Mouse (Mus musculus): ENCODE results near the gene Arhgef12.
A peak's percentile ranks its signal among the peaks of the same experiment; 100 is the strongest.
"Not testable (repeated sequence)": the region's sequence is repeated elsewhere in the genome, so short reads cannot be mapped to it uniquely, and the experiment has no call there.

Arhgef12 gene

DNA sequence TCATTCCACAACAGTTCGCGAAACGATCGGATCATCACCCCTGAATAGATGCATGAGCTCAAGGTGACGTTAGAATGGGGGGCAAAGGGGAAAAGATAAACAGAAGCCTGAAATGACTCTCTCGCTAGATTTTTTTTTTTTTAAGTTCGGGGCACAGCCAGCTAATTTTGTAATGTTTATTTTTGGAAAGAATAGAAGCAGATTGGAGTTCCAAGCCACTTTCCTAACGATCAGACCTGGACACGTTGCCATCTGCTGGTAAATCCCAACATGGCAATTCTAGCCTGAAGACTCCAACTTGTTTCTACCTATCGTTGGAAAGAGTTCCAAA, at the start of gene Arhgef12:
TSS of gene Arhgef12 (minus strand) at position 53 of the 331 bp plus-strand sequence.
- no peak for DNase-seq (ENCODE audit: low read depth in 2 of 2, low spot score in 2 of 2)

DNA sequence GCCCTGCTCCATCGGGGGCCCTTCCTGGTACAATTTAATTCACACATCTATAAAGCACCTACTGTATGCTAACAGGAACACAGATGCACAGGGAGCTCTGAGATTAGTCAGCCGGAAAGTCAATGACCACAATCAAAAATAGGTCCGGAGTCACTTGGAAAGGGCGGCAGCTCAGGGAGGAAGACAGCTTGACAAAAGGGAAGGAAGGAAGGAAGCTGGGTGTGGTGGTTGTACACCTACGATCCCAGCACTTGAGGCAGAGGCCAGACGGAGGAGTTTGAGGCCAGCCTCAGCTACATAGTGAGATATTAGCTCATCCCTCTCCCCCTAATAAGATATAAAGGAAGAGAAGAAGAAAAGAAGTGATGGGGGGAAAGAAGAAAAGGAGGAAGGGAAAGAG, 48.9 kb upstream of the Arhgef12 start:
- no peak for DNase-seq (ENCODE audit: low read depth in 2 of 2, low spot score in 2 of 2)

DNA sequence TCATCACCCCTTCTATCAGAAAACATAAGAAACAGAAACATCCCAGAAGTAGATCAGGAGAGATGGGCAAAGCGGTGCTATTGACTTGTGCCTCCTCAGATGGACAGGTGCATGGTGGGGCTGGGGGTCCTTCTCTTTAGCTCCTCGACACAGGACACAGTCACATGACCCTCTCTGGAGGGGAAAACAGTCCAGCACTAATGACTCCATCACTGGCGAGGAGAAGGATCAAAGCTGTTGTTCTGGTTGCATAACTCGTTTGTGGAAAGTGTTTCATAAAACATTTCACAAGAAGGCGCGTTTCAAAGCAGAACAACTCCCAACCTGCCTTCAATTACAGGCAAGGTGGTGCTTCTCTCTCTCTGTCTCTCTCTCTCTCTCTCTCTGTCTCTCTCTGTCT, 44.7 kb upstream of the Arhgef12 start:
- DNase-seq (ENCODE audit: low read depth in 2 of 2, low spot score in 2 of 2), result no peak

DNA sequence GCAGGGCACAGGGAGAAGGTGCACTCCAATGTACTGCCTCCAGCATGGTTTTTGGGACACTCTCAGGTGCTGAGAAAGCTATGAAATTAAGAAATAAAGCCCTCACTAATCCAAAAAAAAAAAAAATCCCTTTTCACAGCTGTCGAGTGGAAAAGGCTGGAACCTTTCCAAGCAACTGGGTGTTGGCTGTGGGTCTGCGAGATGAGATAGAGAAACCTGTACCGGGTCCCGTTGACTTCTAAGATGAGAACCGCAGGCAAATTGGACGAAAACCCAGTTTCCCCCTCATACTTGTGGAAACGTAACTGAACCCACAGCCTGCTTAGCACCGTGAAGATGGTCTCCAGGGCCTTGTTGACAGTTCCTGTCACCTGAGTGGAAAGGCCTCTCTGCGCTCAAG, 43.9 kb upstream of the Arhgef12 start:
- no peak for DNase-seq (ENCODE audit: low read depth in 2 of 2, low spot score in 2 of 2)

DNA sequence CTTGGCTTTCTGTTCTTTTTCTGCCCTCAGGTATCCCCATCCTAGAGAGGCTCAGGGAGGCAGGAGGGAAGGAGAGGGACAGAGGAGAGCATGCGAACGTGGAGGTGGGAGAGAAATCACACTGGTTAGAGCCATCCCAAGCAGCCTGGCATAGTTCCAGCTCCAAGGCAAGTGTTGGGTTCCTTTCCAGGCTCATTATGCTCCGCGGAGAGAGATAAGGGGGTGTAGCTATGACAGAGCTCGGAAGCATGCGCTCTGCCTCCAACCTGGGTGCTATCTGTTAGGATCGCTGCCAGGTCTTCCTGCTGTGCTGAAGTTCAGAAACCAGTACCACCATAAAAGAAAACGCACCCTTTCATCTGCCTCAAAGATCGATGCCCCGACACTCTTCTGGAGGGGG, 43.0 kb upstream of the Arhgef12 start:
- DNase-seq (ENCODE audit: low read depth in 2 of 2, low spot score in 2 of 2), result no peak

DNA sequence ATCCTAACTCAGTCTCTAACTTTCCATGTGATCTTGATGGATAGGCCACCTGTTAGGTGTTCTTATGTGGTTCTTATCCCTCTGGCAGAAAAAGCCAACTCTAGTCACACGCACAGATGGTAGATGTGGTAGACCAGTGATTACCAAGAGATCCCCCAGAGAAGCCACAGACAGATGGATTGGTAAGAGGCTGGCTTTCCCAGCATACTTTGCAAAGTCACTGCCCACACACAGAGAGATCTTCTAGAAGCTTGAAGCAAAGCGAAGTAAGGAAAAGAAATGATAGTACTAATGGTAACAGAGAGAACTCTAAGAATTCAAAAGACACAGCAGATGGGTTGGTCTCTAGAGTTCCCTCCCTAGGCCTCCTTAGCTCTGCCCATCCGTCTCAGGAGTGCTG, 42.5 kb upstream of the Arhgef12 start:
- DNase-seq (ENCODE audit: low read depth in 2 of 2, low spot score in 2 of 2), result no peak

DNA sequence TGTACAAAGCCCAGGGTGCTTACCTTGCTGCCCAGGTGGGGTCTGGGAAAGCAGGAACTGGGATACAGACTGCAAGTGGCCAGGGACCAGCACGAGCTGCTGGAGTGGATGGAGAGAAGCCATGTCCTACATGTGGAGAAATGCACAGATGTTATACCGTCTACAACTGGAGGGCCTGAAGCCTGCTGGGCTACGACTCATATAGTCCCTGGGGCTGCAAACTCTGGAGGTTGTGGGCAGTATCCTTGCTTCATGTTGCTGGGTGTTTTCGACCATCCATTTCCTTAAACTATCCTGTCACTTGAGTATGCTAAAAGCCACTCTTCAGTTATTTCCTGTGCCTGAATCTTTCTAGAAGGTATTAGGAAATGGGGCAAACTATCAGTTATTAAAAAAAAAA, 38.2 kb upstream of the Arhgef12 start:
- DNase-seq (ENCODE audit: low read depth in 2 of 2, low spot score in 2 of 2), result no peak

DNA sequence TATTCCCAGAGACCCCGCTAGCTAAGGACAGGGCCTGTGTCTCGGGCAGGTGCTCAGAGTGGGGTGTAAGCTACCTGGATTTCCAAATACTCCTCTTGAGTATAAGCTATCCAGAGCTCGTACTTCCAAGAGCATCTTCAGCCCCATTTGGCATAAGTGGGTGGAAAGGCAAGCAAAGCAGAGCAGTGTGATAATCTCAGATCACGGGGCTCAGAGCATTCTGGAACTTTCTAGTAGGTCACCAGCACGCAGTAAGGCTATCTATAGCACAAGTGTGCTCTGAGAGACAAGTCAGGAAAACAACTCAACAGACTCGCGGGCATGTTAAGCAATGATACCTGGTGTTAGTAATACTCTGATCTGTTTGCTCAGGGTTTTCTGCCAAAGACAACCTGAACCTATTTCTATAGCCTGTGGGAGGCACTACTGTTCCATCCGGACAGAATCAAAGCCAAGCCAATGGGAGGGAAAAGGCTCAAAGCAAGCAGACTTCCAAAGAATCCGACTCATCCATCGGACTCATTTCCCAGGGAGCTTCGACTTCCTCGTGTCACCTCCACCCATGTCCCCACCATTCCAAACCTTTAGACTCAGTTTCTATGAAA, 37.3 kb upstream of the Arhgef12 start:
- DNase-seq (ENCODE audit: low read depth in 2 of 2, low spot score in 2 of 2), result no peak

DNA sequence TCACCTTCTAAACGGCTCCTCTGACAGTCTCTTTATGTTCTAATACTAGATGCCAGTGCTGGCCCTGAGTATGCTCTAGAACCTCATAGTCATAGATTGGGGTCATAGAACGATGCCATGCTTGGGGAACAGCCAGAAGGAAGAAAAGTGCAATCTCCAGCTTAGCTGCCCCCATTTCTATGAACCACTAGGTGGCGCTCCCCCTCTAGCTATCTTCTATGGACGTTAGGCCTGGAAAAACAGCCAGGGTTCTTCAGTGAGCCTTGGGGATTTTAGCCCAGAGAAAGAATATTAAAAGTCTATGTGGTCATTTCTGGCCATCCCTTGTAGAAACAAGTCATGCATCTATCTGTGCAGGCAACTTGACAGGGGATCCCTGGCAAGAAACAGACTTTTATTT, 34.8 kb upstream of the Arhgef12 start:
- DNase-seq (ENCODE audit: low read depth in 2 of 2, low spot score in 2 of 2), result peak; percentile 3 to 23

DNA sequence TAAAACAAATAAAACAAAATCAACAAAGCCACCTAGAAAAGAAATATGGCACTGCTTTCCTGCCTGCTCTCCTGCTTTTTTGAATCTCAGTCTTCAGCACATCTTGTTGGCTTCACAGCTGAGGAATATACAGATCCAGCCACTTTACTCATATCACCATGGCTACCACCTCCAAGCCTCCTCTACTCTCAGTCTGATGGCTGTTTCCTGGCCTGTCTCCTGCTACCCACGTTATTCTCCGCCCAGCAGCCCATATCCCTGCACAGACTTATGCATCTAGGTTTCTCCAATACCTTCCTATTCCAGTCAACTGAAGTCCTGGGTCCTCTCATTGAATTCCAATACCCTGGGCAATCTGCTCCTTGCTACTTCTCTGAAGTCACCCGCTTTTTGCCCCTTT, 26.5 kb upstream of the Arhgef12 start:
- no peak for DNase-seq (ENCODE audit: low read depth in 2 of 2, low spot score in 2 of 2)

DNA sequence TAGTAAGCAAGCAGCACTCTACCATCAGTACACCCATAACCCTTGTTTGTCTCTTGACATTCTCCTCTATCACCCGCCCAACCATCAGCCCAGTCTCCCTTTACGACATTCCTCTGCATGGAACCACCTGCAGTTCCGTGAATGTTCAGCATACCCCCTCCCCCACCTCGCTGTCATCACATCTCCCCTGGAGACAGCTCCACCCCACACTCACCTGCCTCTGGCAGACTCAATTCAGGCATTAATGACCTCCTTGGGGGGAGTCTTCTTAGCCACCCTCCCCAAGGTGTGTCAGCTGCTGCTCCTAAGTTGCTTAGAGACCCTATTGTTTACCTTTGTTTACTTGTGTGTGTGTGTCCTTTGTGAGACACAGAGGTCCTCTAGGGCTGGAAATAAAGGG, 25.3 kb upstream of the Arhgef12 start:
- DNase-seq (ENCODE audit: low read depth in 2 of 2, low spot score in 2 of 2), result no peak

DNA sequence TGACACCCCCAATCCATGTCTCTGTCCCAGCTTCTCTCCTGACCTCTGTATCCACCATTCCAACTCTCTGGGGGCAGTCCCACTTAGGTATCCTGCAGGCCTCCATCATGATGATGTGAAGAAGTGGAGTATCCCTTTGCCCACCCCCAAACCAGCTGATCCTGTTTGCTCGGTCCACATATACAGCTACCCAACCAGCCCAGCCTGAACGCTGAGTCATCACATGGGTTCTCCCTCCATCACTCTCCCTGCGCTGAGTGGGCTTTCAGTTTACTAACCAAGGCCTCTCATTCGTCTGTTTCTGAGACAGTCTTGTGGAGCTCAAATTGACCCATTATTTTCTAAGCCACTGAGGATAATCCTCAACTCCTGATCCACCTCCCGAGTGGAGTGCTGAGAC, 24.9 kb upstream of the Arhgef12 start:
- DNase-seq (ENCODE audit: low read depth in 2 of 2, low spot score in 2 of 2), result no peak

DNA sequence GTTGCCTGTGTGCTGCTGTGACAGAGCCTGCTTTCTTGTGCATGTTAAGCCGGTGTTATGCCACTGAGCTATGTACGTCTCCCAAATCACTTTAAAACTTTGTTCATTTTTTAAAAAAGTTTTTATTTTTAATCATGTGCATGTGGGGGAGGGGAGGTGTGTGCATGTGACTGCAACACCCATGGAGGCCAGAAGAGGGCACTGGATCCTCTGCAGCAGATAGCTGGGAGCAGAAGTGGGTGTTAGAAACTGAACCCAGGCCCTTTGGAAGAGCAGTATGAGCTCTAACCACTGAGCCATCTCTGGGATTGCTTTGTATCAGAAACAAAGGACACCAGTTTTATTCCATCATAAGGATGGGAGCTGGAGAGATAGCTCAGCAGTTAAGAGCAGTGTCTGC, 23.6 kb upstream of the Arhgef12 start:
- no peak for DNase-seq (ENCODE audit: low read depth in 2 of 2, low spot score in 2 of 2)

DNA sequence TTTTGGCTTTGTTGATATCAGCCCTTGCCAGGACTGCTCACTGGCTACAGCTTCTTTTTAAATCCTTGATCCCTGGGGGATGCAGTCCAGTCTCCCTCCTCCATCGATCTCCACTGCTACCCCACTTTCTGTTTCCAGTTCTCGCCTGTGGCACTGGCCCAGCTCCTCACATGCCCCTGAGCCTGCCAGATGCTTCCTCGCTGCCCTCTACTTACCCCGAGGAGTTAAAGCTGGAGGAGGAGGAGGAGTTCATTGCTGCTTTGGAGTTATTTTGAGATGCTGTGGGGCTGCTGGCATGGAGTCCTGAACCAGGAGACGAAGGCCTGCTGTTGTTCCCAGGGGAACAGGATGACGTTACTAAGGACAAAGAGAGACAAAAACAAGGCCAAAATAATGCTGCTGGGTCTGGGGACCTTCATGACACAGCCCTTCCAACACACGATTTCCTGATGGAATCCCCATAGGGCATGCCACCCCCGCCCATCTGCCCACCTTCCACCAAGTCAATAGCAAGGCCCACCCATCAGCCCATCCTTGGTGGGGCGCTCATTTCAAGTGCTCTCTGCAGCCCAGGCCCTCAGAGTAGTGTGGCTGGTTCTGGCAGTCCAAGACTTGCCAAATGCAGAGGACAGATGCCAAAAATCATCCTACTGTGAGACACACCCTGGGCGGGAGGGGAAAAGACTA, 20.2 kb upstream of the Arhgef12 start:
- no peak for DNase-seq (ENCODE audit: low read depth in 2 of 2, low spot score in 2 of 2)

DNA sequence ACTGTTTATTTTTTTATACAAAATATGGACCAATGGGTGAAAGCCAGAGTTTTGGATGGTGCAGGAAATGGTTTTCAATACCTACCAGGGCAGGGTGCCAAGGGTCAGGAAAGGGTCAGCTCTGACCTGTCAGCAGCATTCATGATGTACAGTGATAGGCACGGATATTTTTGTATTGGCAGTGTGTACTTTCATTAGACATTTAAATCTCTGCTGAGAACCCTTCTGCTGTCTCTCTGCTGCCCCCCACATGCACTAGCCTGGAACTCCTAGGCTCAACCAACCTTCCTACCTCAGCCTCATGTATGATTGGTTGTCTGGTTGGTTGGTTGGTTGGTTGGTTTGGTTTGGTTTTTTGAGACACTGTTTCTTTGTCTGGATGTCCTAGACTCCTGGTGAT, 15.3 kb upstream of the Arhgef12 start:
- DNase-seq (ENCODE audit: low read depth in 2 of 2, low spot score in 2 of 2), result no peak

DNA sequence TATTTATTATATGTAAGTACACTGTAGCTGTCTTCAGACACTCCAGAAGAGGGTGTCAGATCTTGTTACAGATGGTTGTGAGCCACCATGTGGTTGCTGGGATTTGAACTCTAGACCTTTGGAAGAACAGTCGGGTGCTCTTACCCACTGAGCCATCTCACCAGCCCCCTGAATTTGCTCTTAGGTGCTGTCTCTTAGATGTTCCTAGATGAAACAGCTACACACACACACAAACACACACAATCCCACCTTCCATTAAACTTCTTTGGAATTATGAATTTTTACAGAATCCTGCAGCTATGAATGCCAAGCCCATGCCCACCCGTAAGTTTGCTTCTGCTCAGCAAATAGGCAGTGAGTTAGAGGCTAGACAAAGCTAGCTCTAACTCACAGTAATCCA, 14.9 kb upstream of the Arhgef12 start:
- DNase-seq (ENCODE audit: low read depth in 2 of 2, low spot score in 2 of 2), result not testable (repeated sequence)

DNA sequence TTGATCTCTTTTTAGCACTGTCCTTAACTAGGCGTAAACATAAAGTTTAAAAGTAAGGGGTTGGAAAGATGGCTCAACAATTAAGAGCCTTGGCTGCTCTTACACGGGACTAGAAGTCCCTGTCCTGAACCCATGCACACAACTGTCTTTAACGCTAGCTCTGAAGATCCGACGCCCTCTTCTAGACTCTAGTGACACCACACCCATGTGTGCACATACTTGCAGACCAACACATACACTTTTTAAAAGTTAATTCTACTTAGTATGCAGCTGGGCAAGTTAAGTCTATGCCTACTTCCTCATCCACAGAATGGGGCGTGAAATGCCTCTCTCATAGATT, 9.9 kb upstream of the Arhgef12 start:
- no peak for DNase-seq (ENCODE audit: low read depth in 2 of 2, low spot score in 2 of 2)

DNA sequence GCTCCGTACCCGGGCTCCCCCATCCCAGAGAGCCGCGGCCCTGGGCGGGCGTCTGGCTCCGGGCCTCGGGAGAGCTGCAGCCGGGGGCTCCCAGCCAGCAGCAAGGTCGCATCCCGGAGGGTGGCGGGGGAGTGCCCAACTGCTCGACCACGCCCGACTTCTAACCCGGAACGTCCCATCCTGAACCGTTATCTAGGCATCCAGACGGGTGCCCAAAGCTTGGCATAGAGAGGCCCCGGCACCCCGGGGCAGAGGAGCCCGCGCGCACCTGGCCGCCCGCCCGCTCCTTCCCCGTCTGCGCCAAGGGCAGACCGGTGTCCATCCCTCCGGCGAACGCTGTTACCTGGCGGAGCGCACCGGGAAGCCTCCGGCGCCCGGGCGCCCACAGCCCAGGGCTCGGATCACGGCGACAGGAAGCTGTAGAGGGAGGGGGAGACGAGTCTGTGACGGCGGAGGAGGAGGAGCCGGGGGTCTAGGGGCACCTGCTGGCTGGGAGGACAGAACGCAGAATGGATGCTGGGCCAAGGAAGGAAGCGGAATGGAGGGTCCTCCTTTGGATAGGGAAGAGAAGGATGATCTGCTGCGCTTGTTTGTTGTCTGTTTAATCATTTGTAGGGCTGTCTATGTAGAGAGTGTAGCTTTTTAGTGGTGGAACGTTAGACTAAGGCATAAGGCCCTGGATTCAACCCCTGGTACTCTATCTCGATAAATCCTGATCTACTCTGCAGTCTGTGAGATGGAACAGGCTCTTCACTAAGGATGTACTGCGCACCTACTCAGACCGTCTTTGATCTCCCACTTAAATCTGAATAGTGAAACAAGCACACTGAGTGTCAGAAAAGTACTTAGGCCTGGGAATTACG, 9.3 kb upstream of the Arhgef12 start, which contains the start of gene Tmem136:
TSS of gene Tmem136 (minus strand) at position 437 of the 863 bp plus-strand sequence.
- DNase-seq (ENCODE audit: low read depth in 2 of 2, low spot score in 2 of 2), result no peak

DNA sequence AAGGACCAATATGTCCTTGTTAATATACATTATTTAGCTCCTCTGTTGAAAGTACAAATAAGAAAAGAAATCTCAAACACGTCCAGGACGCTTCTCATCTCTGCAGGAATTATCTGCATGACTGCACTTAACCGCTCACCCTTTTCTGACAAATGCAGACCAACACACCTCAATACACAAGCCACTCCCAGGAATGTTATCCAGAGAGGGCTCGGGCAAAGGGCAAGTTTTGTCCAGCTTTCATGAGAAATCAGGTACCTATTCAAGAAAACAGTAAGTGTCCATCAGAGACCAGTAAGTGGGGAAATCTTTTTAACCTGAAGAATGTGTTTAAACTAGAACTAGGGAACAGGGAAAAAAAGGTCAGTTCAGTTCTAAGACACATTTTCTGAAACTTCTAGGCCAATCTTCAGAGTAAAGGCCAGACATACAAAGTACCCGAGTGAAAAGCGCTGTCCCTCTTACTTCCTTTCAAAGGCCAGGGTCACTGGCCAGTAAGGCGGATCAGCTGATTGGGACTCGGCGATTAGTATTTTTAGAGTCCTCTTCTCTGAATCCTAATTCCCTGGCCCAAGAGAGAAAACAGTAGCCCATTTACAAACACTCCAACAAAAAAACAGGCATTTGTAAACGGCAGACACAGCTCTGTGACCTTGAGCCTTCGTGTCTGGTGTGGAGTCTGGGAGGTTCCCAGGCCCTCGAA, 8.5 kb upstream of the Arhgef12 start:
- DNase-seq (ENCODE audit: low read depth in 2 of 2, low spot score in 2 of 2), result no peak

DNA sequence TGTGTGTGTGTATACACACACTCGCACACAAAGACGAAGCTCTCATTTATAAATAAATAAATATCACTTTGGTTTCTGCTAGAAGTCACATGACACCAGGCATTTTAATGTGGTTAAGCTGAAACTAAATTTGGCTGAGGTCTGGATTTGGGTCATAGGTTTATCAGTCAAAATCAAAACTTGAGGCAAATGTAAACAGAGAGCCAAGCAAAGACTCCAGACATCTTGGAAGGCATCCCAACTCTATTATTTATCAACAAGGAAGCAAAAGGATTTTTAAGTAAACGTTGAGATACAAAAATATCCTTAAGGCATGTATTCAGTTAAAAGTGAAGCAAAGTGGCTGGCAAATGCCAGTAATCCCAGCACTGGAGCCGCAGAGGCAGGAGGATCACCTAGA, 7.8 kb upstream of the Arhgef12 start:
- no peak for DNase-seq (ENCODE audit: low read depth in 2 of 2, low spot score in 2 of 2)

DNA sequence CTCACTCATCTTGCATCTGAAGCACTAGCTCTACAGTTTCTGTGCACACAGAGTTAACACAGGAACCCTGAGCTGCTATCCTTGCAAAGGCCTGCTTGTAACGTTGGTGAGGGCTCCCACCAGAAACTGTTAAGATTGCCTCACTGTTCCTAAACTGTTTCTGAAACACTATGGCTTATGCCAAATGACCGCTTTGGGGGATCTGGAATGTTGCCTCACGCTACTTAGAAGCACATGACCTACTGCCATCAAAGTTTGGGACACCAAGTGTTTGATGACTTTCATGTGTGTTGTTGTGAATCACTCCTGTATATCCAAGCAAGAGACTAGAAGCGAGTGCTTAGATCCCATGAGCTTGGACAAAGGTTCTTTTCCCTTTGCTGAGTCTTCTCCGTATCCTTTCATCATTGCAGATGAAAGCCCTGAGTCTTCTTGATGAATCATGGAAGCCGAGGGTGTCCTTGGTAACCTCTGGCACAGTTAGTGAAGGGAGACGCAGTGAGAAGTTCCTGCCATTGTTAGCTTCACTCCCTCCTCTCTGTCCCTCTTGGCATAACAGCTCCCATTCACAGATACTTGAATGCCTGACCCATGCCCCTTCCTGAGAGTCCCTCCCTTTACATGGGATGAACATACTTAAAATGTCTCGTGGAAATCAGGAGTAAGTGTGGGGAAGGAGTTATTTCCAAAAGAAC, 3.4 kb upstream of the Arhgef12 start:
- no peak for DNase-seq (ENCODE audit: low read depth in 2 of 2, low spot score in 2 of 2)
